Mouse (Mus musculus) liver, adult 2 months (tissue): ENCODE data around the gene Sstr4. TPM values are rescaled to one million over a fixed set of nuclear protein-coding genes. Genes with fewer than 3 reads are reported as not detected.

Experiments
- DNase-seq: peaks from one replicate; pipeline ENCODE4 v3.0.0-alpha.2; 2011; ENCODE audit warnings: low read depth, low spot score; ENCODE audit errors: extremely low read depth
- H3K27ac ChIP-seq: fragments of 200-500 bp; replicated peaks from 2 replicates; pipeline ENCODE4 v1.5.1; 2012; ENCODE audit warnings: low read depth, mild to moderate bottlenecking, control low read depth, inconsistent platforms, low read length; ENCODE audit not compliant: insufficient read depth
- H3K27me3 ChIP-seq: fragments of 200-500 bp; 2 replicates; pipeline ENCODE4 v1.6.1; 2012; ENCODE audit warnings: mild to moderate bottlenecking, moderate library complexity, low read length, inconsistent platforms; ENCODE audit not compliant: control insufficient read depth, insufficient read depth
- H3K36me3 ChIP-seq: fragments of 200-500 bp; 2 replicates; pipeline ENCODE4 v1.6.1; 2012; ENCODE audit warnings: low read length, inconsistent platforms; ENCODE audit not compliant: control insufficient read depth, insufficient read depth
- H3K4me1 ChIP-seq: fragments of 200-500 bp; 2 replicates; pipeline ENCODE4 v1.6.1; 2011; ENCODE audit warnings: low read length; ENCODE audit not compliant: control insufficient read depth, insufficient read depth
- H3K4me3 ChIP-seq: fragments of 200-500 bp; 2 replicates; pipeline ENCODE4 v1.5.1; 2011; ENCODE audit warnings: low read depth, mild to moderate bottlenecking, control low read depth, low read length, moderate library complexity; ENCODE audit not compliant: insufficient read depth
- H3K79me2 ChIP-seq: fragments of 200-500 bp; 2 replicates; pipeline ENCODE4 v1.6.1; 2012; ENCODE audit warnings: inconsistent platforms, mild to moderate bottlenecking, low read length, moderate library complexity; ENCODE audit not compliant: control insufficient read depth, insufficient read depth
- H3K9ac ChIP-seq: fragments of 200-500 bp; 2 replicates; pipeline ENCODE4 v1.6.1; 2012; ENCODE audit warnings: low read depth, mild to moderate bottlenecking, control low read depth, inconsistent platforms, low read length
- CTCF ChIP-seq: fragments of 200-500 bp; IDR thresholded peaks from 2 replicates; pipeline ENCODE4 v1.5.1; 2011; ENCODE audit warnings: low read depth, low read length, control low read depth
- POLR2A ChIP-seq: fragments of 200-500 bp; IDR thresholded peaks from 2 replicates; pipeline ENCODE4 v1.6.1; 2011; ENCODE audit warnings: low read length, control low read depth; ENCODE audit not compliant: insufficient read depth; ENCODE audit errors: extremely low read depth
- WGBS: fragments of 180-500 bp; shearing (Covaris S2); methylation state at CpG from one replicate; pipeline ENCODE4 v1.1.7; 2018; 5-methylcytosine and 5-hydroxymethylcytosine counted together
- polyA plus RNA-seq: library from polyadenylated mRNA; depleted of rRNA; stranded (reverse); fragments of >200 nt; gene quantifications from 2 replicates; pipeline ENCODE4 v1.2.3, GENCODE M21; 2012; rRNA removed
- total RNA-seq: library from RNA; depleted of rRNA; stranded (reverse); fragments of >200 nt; gene quantifications from 2 replicates; pipeline ENCODE4 v1.2.3, GENCODE M21; 2014; rRNA removed

Gene Sstr4
- total RNA-seq (not detected in 2 replicates), polyA plus RNA-seq (not detected in 2 replicates)

DNA sequence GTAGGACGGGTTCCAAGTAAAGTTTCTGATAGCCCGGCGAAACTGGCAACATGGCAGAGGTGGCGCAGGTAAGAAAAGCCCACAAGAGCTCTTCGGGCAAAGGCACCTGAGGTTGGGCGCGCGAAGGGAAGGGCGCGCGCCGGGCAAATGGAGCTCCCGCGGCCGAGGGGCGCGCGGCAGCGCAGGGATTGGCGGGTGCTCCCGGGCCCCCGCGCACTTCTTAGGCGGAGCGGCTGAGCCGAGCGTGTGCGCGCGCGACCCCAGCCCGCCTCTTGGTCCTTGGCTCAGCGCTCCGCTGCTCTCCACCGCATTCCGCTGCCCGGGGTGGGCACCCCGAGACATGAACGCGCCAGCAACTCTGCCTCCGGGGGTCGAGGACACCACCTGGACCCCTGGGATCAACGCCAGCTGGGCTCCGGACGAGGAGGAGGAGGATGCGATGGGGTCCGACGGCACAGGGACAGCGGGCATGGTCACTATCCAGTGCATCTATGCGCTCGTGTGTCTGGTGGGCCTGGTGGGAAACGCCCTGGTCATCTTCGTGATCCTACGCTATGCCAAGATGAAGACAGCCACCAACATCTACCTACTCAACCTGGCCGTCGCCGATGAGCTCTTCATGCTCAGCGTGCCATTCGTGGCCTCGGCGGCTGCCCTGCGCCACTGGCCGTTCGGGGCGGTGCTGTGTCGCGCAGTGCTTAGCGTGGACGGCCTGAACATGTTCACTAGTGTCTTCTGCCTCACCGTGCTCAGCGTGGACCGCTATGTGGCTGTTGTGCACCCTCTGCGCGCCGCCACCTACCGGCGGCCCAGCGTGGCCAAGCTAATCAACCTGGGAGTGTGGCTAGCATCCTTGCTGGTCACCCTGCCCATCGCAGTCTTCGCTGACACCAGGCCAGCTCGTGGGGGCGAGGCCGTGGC lies at the start of gene Sstr4:
TSS of gene Sstr4 (plus strand) at position 214 of the 921 bp plus-strand sequence.
- H3K27me3 ChIP-seq, result peaks cover 9% of the 10 kb centered on the region
- H3K4me3 ChIP-seq, result peak within 1 kb of the TSS; percentile 25
- peak; percentile 51 for TF ChIP-seq CTCF
- TF ChIP-seq POLR2A, result no peak
- no peaks in the 10 kb centered on the region for H3K36me3 ChIP-seq
- H3K79me2 ChIP-seq, result no peaks in the 10 kb centered on the region
- no peak for DNase-seq
- H3K4me1 ChIP-seq, result no peaks in the 10 kb centered on the region; the same call in 1 of the 2 replicates
- 12% methylated on average over 83 of the region's 83 CpGs for WGBS
- H3K27ac ChIP-seq, result no peak within 1 kb of the TSS
- peak within 1 kb of the TSS; percentile 12; the same call in 1 of the 2 replicates for H3K9ac ChIP-seq

GRCm38 (mm10) chr2:148345373-148345772 lies 49.8 kb upstream of the Sstr4 start:
- no peak for DNase-seq
- no peak overlapping the region for H3K9ac ChIP-seq
- no peak overlapping the region for H3K27ac ChIP-seq
- H3K4me1 ChIP-seq, result no peaks in the 10 kb centered on the region
- H3K4me3 ChIP-seq, result no peak overlapping the region
- no peak for TF ChIP-seq CTCF
- no peaks in the 10 kb centered on the region for H3K36me3 ChIP-seq
- H3K27me3 ChIP-seq, result no peaks in the 10 kb centered on the region
- H3K79me2 ChIP-seq, result no peaks in the 10 kb centered on the region

GRCm38 (mm10) chr2:148346976-148347375 lies 48.2 kb upstream of the Sstr4 start:
- no peaks in the 10 kb centered on the region for H3K27me3 ChIP-seq

DNA sequence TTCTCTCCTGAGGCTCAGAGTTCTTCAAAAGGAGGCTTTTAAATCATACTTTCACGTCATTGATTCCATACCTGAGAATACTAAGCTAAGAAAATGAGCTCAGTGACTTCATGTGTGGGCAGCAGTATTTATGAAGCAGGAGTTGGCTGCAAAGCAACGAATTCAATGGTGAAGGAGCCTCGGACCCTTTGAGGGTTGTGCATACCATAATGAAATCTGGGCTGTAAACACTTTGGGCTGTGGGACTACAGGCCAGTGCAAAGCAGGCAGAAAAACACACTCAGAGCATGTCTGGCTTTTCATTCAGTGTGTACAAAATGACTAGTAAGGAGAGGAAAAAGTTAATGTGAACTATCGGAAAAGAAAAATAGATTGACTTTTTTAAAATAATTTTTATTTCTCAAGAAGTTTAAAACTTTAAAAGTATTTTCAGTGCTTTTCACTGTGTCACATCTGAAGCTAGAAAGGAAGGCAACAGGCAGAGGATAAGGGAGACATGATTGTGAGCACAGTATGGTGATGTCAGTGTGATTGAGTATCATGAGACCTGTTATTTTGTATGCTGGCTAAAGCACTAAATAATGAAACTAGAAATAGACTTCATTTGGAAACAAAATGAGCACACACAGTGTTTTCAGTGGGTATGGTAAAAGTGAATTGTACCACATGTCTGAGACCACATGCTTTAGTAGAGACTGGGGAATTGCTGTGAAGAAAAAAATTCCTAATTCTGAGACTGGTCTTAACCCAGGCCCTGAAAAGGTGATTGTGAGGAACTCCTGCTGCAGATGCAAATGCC lies 45.4 kb upstream of the Sstr4 start:
- 74% methylated on average over 4 of the region's 4 CpGs for WGBS
- H3K27ac ChIP-seq, result no peak overlapping the region
- DNase-seq, result no peak
- no peaks in the 10 kb centered on the region for H3K36me3 ChIP-seq
- no peaks in the 10 kb centered on the region for H3K27me3 ChIP-seq
- TF ChIP-seq POLR2A (no peak), CTCF (no peak)
- no peak overlapping the region for H3K4me3 ChIP-seq
- no peaks in the 10 kb centered on the region for H3K4me1 ChIP-seq
- H3K79me2 ChIP-seq, result no peaks in the 10 kb centered on the region
- H3K9ac ChIP-seq, result no peak overlapping the region

More at GRCm38 (mm10) chr2:148346976-148347375, 48.2 kb upstream of the Sstr4 start:
- Histone ChIP-seq H3K27ac (no peak overlapping the region), H3K4me3 (no peak overlapping the region), H3K4me1 (no peaks in the 10 kb centered on the region), H3K36me3 (no peaks in the 10 kb centered on the region), H3K79me2 (no peaks in the 10 kb centered on the region), H3K9ac (no peak overlapping the region)
- TF ChIP-seq POLR2A, result no peak
- no peak for TF ChIP-seq CTCF
- whole genome bisulfite sequencing, result 91% methylated on average over 1 of the region's 1 CpGs
- DNase-seq, result no peak

GRCm38 (mm10) chr2:148350460-148350859 lies 44.7 kb upstream of the Sstr4 start:
- Histone ChIP-seq H3K4me1 (no peaks in the 10 kb centered on the region), H3K79me2 (no peaks in the 10 kb centered on the region), H3K27ac (no peak overlapping the region), H3K36me3 (no peaks in the 10 kb centered on the region), H3K4me3 (no peak overlapping the region), H3K9ac (no peak overlapping the region), H3K27me3 (no peaks in the 10 kb centered on the region)
- 66% methylated on average over 2 of the region's 2 CpGs for WGBS
- no peak for TF ChIP-seq CTCF
- TF ChIP-seq POLR2A, result no peak
- no peak for DNase-seq
